Mouse (Mus musculus) lung, postnatal 4 days (tissue): ENCODE data around the gene Pnp.
"Not testable (repeated sequence)": the region's sequence is repeated elsewhere in the genome, so short reads cannot be mapped to it uniquely, and the experiment has no call there.

ENCODE experiments used
- DNase-seq, 2 experiments: peaks; one replicate each; pipeline ENCODE4 v3.0.0; 2021

The Pnp gene

GRCm38 (mm10) chr14:50931493-50932020, 675 bp downstream of the Pnp start:
- DNase-seq: no peak

GRCm38 (mm10) chr14:50936649-50937048, 5.8 kb downstream of the Pnp start:
- no peak for DNase-seq

GRCm38 (mm10) chr14:50938119-50938908, 7.4 kb downstream of the Pnp start:
- DNase-seq: no peak

- no peak for DNase-seq
These were observed 8.1 kb downstream of the Pnp start for GRCm38 (mm10) chr14:50938940-50939339.

- peak; percentile 96 to 97 for DNase-seq
These were observed 13.2 kb downstream of the Pnp start, which contains the start of gene Gm49342 for GRCm38 (mm10) chr14:50943932-50944667. Gene Gm49342, plus strand, starts transcription at chr14:50944517.

- not testable (repeated sequence) for DNase-seq
These were observed 13.8 kb downstream of the Pnp start for GRCm38 (mm10) chr14:50944668-50945033.

GRCm38 (mm10) chr14:50945081-50945480, 14.2 kb downstream of the Pnp start:
- DNase-seq: not testable (repeated sequence)

GRCm38 (mm10) chr14:50945526-50945925, 14.6 kb downstream of the Pnp start:
- DNase-seq: not testable (repeated sequence)

- no peak for DNase-seq
These were observed 24.6 kb downstream of the Pnp start for GRCm38 (mm10) chr14:50955487-50955886.

- peak; percentile 75 to 77 for DNase-seq
These were observed 25.1 kb downstream of the Pnp start, which contains the start of gene Pnp2 for GRCm38 (mm10) chr14:50955942-50956508. Gene Pnp2, plus strand, starts transcription at chr14:50955992.

- not testable (repeated sequence) for DNase-seq
These were observed 25.8 kb downstream of the Pnp start for GRCm38 (mm10) chr14:50956724-50957123.

GRCm38 (mm10) chr14:50957146-50957545, 26.3 kb downstream of the Pnp start:
- not testable (repeated sequence) for DNase-seq

- DNase-seq: not testable (repeated sequence)
These were observed 27.6 kb downstream of the Pnp start for GRCm38 (mm10) chr14:50958289-50958995.

- no peak for DNase-seq
These were observed 37.5 kb downstream of the Pnp start for GRCm38 (mm10) chr14:50968216-50968980.

GRCm38 (mm10) chr14:50969041-50969440, 38.2 kb downstream of the Pnp start:
- DNase-seq: no peak

GRCm38 (mm10) chr14:50969558-50970544, 39.0 kb downstream of the Pnp start:
- DNase-seq: peak; percentile 13 to 27

- DNase-seq: no peak
These were observed 39.9 kb downstream of the Pnp start for GRCm38 (mm10) chr14:50970822-50971221.

GRCm38 (mm10) chr14:50973054-50973453, 42.2 kb downstream of the Pnp start:
- not testable (repeated sequence) for DNase-seq

GRCm38 (mm10) chr14:50973700-50974099, 42.8 kb downstream of the Pnp start:
- DNase-seq: no peak

GRCm38 (mm10) chr14:50975001-50975400, 44.1 kb downstream of the Pnp start:
- DNase-seq: no peak

GRCm38 (mm10) chr14:50976674-50977073, 45.8 kb downstream of the Pnp start:
- no peak for DNase-seq
